Mouse (Mus musculus): ENCODE data around the gene Ralgds. TPM values are rescaled to one million over a fixed set of nuclear protein-coding genes. Genes with fewer than 3 reads are reported as not detected.
"Not testable (repeated sequence)": the region's sequence is repeated elsewhere in the genome, so short reads cannot be mapped to it uniquely, and the experiment has no call there.

The Ralgds gene
- polyA plus RNA-seq, 1 experiment: 36.6 TPM

- Histone ChIP-seq H3K27ac (ENCODE audit: insufficient read depth, low read length) (no peak overlapping the region), H3K4me3 (ENCODE audit: extremely low read depth, insufficient read depth, insufficient read length) (no peak overlapping the region), H3K27me3 (ENCODE audit: control insufficient read depth, insufficient read depth, low read length) (no peaks in the 10 kb centered on the region), H3K4me1 (ENCODE audit: control insufficient read depth, insufficient read depth, insufficient read length) (no peaks in the 10 kb centered on the region), H3K36me3 (ENCODE audit: control insufficient read depth, insufficient read depth, low read length) (no peaks in the 10 kb centered on the region)
- no peak for TF ChIP-seq POLR2A (IDR thresholded peaks at IDR 0.05; ENCODE audit: low read depth, low read length)
- TF ChIP-seq CTCF (IDR thresholded peaks at IDR 0.05; ENCODE audit: extremely low read depth, insufficient read depth, insufficient read length, insufficient replicate concordance): no peak
- DNase-seq (ENCODE audit: low read depth in 1 of 2, low spot score in 2 of 2): no peak
- 90% methylated on average over 13 of the region's 13 CpGs for WGBS
Observed at GRCm38 (mm10) chr2:28504676-28505075, 8.2 kb upstream of the Ralgds start.

GRCm38 (mm10) chr2:28505795-28506194 is 7.1 kb upstream of the Ralgds start, which contains the start of gene Gm10134:
Gene Gm10134, plus strand, starts transcription at chr2:28506095.
- no peak within 1 kb of the TSS for H3K27ac ChIP-seq (ENCODE audit: insufficient read depth, low read length)
- no peak for DNase-seq (ENCODE audit: low read depth in 1 of 2, low spot score in 2 of 2)
- no peak within 1 kb of the TSS for H3K4me3 ChIP-seq (ENCODE audit: extremely low read depth, insufficient read depth, insufficient read length)
- no peaks in the 10 kb centered on the region for H3K4me1 ChIP-seq (ENCODE audit: control insufficient read depth, insufficient read depth, insufficient read length)
- no peaks in the 10 kb centered on the region for H3K27me3 ChIP-seq (ENCODE audit: control insufficient read depth, insufficient read depth, low read length)
- TF ChIP-seq POLR2A (IDR thresholded peaks at IDR 0.05; ENCODE audit: low read depth, low read length): no peak
- TF ChIP-seq CTCF (IDR thresholded peaks at IDR 0.05; ENCODE audit: extremely low read depth, insufficient read depth, insufficient read length, insufficient replicate concordance): no peak
- H3K36me3 ChIP-seq (ENCODE audit: control insufficient read depth, insufficient read depth, low read length): no peaks in the 10 kb centered on the region
- 76% methylated on average over 3 of the region's 3 CpGs for WGBS

GRCm38 (mm10) chr2:28506291-28506690 is 6.6 kb upstream of the Ralgds start:
- Histone ChIP-seq H3K36me3 (ENCODE audit: control insufficient read depth, insufficient read depth, low read length) (no peaks in the 10 kb centered on the region), H3K4me3 (ENCODE audit: extremely low read depth, insufficient read depth, insufficient read length) (no peak overlapping the region), H3K27me3 (ENCODE audit: control insufficient read depth, insufficient read depth, low read length) (no peaks in the 10 kb centered on the region), H3K4me1 (ENCODE audit: control insufficient read depth, insufficient read depth, insufficient read length) (no peaks in the 10 kb centered on the region), H3K27ac (ENCODE audit: insufficient read depth, low read length) (no peak overlapping the region)
- 85% methylated on average over 6 of the region's 6 CpGs for WGBS
- TF ChIP-seq POLR2A (IDR thresholded peaks at IDR 0.05; ENCODE audit: low read depth, low read length) (no peak), CTCF (IDR thresholded peaks at IDR 0.05; ENCODE audit: extremely low read depth, insufficient read depth, insufficient read length, insufficient replicate concordance) (no peak)
- DNase-seq (ENCODE audit: low read depth in 1 of 2, low spot score in 2 of 2): no peak

GRCm38 (mm10) chr2:28511600-28511999 is 1.3 kb upstream of the Ralgds start:
- H3K4me1 ChIP-seq (ENCODE audit: control insufficient read depth, insufficient read depth, insufficient read length): peaks cover 19% of the 10 kb centered on the region; the same call in 1 of the 2 replicates
- H3K36me3 ChIP-seq (ENCODE audit: control insufficient read depth, insufficient read depth, low read length); H3K27ac ChIP-seq (ENCODE audit: insufficient read depth, low read length); H3K4me3 ChIP-seq (ENCODE audit: extremely low read depth, insufficient read depth, insufficient read length); H3K27me3 ChIP-seq (ENCODE audit: control insufficient read depth, insufficient read depth, low read length): not testable (repeated sequence)
- peak in 1 of 2 experiments; percentile 1 for DNase-seq (ENCODE audit: low read depth in 1 of 2, low spot score in 2 of 2)
- 51% methylated on average over 5 of the region's 5 CpGs for WGBS

- H3K4me3 ChIP-seq (ENCODE audit: extremely low read depth, insufficient read depth, insufficient read length): peak overlapping the region; percentile 62
- WGBS: 5% methylated on average over 47 of the region's 47 CpGs
- no peak for TF ChIP-seq POLR2A (IDR thresholded peaks at IDR 0.05; ENCODE audit: low read depth, low read length)
- TF ChIP-seq CTCF (IDR thresholded peaks at IDR 0.05; ENCODE audit: extremely low read depth, insufficient read depth, insufficient read length, insufficient replicate concordance): no peak
- H3K27ac ChIP-seq (ENCODE audit: insufficient read depth, low read length): no peak overlapping the region; the same call in 1 of the 2 replicates
- no peaks in the 10 kb centered on the region for H3K36me3 ChIP-seq (ENCODE audit: control insufficient read depth, insufficient read depth, low read length)
- H3K4me1 ChIP-seq (ENCODE audit: control insufficient read depth, insufficient read depth, insufficient read length): peaks cover 34% of the 10 kb centered on the region; the same call in 1 of the 2 replicates
- no peaks in the 10 kb centered on the region for H3K27me3 ChIP-seq (ENCODE audit: control insufficient read depth, insufficient read depth, low read length)
- DNase-seq (ENCODE audit: low read depth in 1 of 2, low spot score in 2 of 2): no peak
Observed at GRCm38 (mm10) chr2:28513431-28514370, 776 bp downstream of the Ralgds start.

GRCm38 (mm10) chr2:28514489-28514888 is 1.6 kb downstream of the Ralgds start:
- H3K36me3 ChIP-seq (ENCODE audit: control insufficient read depth, insufficient read depth, low read length): no peaks in the 10 kb centered on the region
- H3K27me3 ChIP-seq (ENCODE audit: control insufficient read depth, insufficient read depth, low read length): no peaks in the 10 kb centered on the region
- peak; percentile 81; the same call in 1 of the 2 replicates for TF ChIP-seq CTCF (IDR thresholded peaks at IDR 0.05; ENCODE audit: extremely low read depth, insufficient read depth, insufficient read length, insufficient replicate concordance)
- TF ChIP-seq POLR2A (IDR thresholded peaks at IDR 0.05; ENCODE audit: low read depth, low read length): no peak
- no peak overlapping the region for H3K27ac ChIP-seq (ENCODE audit: insufficient read depth, low read length)
- peaks cover 36% of the 10 kb centered on the region; the same call in 1 of the 2 replicates for H3K4me1 ChIP-seq (ENCODE audit: control insufficient read depth, insufficient read depth, insufficient read length)
- DNase-seq (ENCODE audit: low read depth in 1 of 2, low spot score in 2 of 2): peak; percentile 79 to 91
- 26% methylated on average over 5 of the region's 5 CpGs for WGBS
- H3K4me3 ChIP-seq (ENCODE audit: extremely low read depth, insufficient read depth, insufficient read length): no peak overlapping the region

Measured in spleen, adult 2 months (tissue).